Mouse (Mus musculus) lung, adult 18-20 months (tissue): ENCODE data around the gene Serpinb1a.

Experiments
- DNase-seq, 2 experiments: peaks; one replicate each; pipeline ENCODE4 v3.0.0; 2022; ENCODE audit warnings: mixed read lengths in 2 of 2

Serpinb1a gene

GRCm38 (mm10) chr13:32833237-32833636 lies 17.7 kb downstream of the Serpinb1a start:
- DNase-seq: no peak

DNA sequence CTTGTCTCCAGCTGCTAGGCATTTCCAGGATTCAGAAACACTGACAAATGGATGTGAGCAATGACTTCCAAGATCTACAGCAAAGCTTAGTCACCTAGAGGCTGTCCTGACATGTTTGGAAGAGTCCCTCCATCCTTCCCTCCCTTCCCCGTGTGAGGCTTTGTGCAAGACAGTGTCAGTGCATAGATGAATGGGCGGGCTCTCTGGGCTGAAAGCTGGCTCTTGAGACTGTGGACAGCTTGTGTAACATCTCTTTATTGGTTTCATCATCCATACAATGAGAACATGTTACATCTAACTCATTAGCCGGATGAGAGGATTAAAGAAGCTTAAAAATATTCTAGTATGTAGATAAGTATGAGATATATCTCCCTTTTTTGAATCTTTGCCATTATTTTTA lies 18.2 kb downstream of the Serpinb1a start:
- DNase-seq: peak in 1 of 2 experiments; percentile 16

- DNase-seq: peak; percentile 20 to 28
These were observed 19.3 kb downstream of the Serpinb1a start for GRCm38 (mm10) chr13:32831505-32832273.

- no peak for DNase-seq
These were observed 22.1 kb downstream of the Serpinb1a start for GRCm38 (mm10) chr13:32828886-32829285.

GRCm38 (mm10) chr13:32827951-32828350 lies 23.0 kb downstream of the Serpinb1a start:
- peak; percentile 50 to 53 for DNase-seq

GRCm38 (mm10) chr13:32827111-32827822 lies 23.7 kb downstream of the Serpinb1a start:
- DNase-seq: no peak

- no peak for DNase-seq
These were observed 25.4 kb downstream of the Serpinb1a start for GRCm38 (mm10) chr13:32825546-32825945.

- no peak for DNase-seq
These were observed 26.3 kb downstream of the Serpinb1a start for GRCm38 (mm10) chr13:32824377-32825330.

- no peak for DNase-seq
These were observed 27.9 kb downstream of the Serpinb1a start for GRCm38 (mm10) chr13:32823126-32823525.

DNA sequence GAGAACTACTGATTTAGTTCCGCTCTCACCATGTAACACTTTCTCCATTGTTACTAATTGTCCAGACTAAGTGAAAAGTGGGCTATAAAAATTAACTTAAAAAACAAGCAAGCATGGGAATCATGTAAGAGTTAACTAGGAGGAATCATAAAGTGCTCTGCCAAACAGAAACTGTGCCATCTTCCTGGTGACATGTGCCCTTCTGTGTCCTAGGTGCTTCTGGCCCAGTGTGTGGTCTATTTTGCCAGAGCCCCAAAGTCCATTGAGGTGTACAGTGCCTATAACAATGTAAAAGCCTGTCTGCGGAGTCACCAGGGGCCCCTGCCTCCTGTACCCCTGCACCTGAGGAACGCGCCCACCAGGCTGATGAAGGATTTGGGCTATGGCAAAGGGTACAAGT lies 29.3 kb downstream of the Serpinb1a start:
- DNase-seq: no peak

GRCm38 (mm10) chr13:32819926-32820325 lies 31.1 kb downstream of the Serpinb1a start:
- no peak for DNase-seq

DNA sequence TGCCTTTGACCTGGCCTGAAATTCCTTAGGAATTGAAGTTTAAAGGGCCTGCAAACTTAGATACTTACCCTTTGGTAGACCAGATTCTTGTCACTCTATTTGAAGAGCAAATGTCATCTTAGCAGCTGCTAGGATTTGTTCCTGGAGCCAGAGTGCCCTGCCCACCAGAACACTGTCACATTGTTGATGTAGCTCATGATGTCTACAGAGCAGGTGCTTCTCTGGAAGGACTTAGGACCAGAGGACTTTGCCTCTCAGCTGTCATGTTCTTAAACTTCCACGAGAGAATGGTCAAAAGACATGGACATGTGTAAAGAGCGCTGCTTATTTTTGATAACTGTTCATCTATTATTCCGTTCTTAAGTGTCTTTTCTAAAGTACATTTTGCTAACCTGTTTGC lies 31.7 kb downstream of the Serpinb1a start:
- DNase-seq: no peak

DNA sequence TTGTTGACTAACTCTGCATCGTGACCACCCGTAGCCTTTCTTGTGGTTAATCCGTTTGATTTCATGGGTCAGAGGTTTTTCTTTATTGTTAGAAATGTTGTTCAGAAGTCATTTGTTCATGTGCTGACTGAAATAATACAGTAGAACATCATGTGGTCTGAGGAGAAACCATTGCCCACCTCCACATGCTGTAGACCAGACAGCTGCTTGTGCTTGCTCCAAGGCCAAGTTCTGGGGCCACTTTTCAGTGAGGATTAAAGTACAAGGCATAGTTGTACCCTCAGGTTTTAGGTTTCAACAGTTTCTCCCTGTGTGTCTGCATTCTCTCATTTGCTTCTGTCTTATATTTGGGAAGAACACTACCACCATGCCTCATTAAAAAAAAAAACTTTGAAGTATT lies 43.4 kb downstream of the Serpinb1a start:
- no peak for DNase-seq

DNA sequence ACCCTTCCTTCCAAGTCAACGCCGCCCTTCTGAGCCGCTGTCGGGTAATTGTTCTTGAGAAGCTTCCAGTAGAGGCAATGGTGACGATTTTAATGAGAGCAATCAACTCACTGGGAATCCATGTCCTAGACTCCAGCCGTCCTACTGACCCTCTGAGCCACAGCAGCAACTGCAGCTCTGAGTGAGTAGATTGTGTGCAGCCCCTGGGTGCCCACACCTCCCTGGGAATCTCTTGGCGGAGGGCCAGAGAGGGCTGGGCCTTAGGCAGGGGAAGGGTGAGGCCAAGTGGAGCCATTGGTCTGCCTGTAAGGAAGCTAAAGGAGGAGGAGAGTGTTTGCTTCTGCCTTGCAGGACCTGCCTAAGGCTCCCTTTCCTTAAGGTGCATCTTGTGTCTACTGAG lies 44.2 kb downstream of the Serpinb1a start:
- no peak for DNase-seq

GRCm38 (mm10) chr13:32803701-32804345 lies 47.2 kb downstream of the Serpinb1a start:
- no peak for DNase-seq

DNA sequence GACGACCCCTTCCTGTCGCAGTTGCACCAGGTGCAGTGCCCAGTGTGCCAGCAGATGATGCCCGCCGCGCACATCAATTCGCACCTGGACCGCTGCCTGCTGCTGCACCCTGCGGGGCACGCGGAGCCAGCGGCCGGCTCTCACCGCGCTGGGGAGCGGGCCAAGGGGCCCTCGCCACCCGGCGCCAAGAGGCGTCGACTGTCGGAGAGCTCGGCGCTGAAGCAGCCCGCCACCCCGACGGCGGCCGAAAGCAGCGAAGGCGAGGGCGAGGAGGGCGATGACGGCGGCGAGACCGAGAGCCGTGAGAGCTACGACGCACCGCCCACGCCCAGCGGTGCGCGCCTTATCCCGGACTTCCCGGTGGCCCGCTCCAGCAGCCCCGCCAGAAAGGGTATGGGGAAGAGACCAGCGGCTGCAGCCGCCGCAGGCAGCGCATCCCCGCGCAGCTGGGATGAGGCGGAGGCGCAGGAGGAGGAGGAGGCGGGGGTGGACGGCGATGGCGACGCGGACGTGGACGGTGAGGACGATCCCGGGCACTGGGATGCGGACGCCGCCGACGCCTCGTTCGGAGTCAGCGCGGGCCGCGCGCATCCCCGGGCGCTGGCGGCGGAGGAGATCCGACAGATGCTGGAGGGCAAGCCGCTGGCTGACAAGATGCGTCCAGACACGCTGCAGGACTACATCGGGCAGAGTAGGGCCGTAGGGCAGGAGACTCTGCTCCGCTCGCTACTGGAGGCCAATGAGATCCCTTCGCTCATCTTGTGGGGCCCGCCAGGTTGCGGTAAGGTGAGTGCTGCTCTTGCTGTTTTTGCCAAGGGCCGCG lies 48.5 kb downstream of the Serpinb1a start, which contains the start of gene D930007J09Rik:
Gene D930007J09Rik, minus strand, starts transcription at position 591 of the 823 bp plus-strand sequence.
- peak; percentile 30 to 34 for DNase-seq

DNA sequence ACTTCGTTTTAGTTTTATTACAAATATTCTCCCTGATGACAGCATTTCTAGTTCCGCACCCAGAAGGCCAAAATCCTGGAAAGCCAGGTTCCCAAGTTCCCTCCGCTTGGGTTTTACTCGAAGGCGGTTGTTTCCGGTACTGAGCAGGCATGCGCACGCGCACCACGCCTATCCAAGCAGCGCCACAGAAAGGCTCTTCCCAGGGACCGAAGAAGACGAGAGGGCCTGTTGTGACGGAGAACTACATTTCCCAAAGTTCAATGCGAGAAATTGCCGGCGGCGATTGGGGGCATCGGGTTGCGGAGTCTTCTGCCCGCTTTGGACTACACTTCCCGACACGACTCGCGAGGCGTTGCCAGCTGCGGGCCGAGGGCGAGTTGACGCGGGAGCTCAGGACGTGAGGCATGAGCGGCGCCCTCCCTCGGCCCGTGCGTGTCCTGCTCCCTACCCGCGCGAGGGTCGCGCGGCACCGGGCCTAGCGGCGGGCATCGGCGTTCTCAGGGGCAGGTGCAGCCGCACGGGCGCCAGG lies 49.2 kb downstream of the Serpinb1a start, which contains the start of gene Wrnip1:
Gene Wrnip1, plus strand, starts transcription at position 346 of the 529 bp plus-strand sequence.
- peak; percentile 99 for DNase-seq

- peak; percentile 11 to 32 for DNase-seq
These were observed 50.1 kb downstream of the Serpinb1a start for GRCm38 (mm10) chr13:32800859-32801258.

DNA sequence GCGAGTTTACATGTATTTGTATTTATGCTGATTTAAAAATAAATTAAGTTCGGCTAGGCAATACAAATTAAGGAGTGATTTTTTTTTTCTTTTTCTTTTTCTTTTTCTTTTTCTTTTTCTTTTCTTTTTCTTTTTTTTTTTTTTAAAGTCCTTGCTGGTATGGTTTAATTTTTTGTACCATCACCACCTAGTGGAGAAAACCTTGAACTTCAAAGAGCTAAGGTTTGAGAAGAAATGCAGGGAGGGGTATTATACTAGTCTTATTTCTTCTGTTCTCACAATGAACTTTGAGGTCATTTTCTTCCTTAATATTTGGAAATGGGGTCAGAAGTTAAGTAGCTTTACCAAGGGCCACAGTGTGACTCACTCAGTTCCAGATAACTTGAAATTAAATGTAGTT lies 51.9 kb downstream of the Serpinb1a start:
- DNase-seq: no peak

- DNase-seq: no peak
These were observed 53.9 kb downstream of the Serpinb1a start for GRCm38 (mm10) chr13:32797085-32797484.

GRCm38 (mm10) chr13:32795166-32795565 lies 55.8 kb downstream of the Serpinb1a start:
- DNase-seq: no peak
